Mouse (Mus musculus): Measurements from ENCODE around the gene Ccr7. TPM values are rescaled to one million over a fixed set of nuclear protein-coding genes. Genes with fewer than 3 reads are reported as not detected.

Gene Ccr7
- total RNA-seq, 1 experiment, result 1.4 TPM

GRCm38 (mm10) chr11:99131463-99131840 is 23.4 kb downstream of the Ccr7 start:
- H3K27ac ChIP-seq (ENCODE audit: insufficient read depth, low read depth, low read length, poor library complexity, severe bottlenecking), result no peak overlapping the region
- H3K36me3 ChIP-seq (ENCODE audit: control insufficient read depth, insufficient read depth, low read length, poor library complexity, severe bottlenecking), result no peaks in the 10 kb centered on the region
- no peaks in the 10 kb centered on the region for H3K9me3 ChIP-seq (ENCODE audit: control insufficient read depth, insufficient read depth, low read depth, low read length)
- H3K9ac ChIP-seq (ENCODE audit: insufficient read depth, low read depth, low read length, poor library complexity, severe bottlenecking), result no peak overlapping the region
- TF ChIP-seq ZNF384 (IDR thresholded peaks at IDR 0.05; ENCODE audit: low read depth, low read length), result no peak
- TF ChIP-seq HCFC1 (IDR thresholded peaks at IDR 0.05; ENCODE audit: borderline replicate concordance, insufficient read depth, low read length), result no peak
- no peak for TF ChIP-seq CHD2 (IDR thresholded peaks at IDR 0.05; ENCODE audit: low read depth, low read length)
- no peak for TF ChIP-seq ZC3H11A (IDR thresholded peaks at IDR 0.05; ENCODE audit: borderline replicate concordance, low read depth, low read length)
- peaks cover 21 to 30% of the 10 kb centered on the region in 2 experiments for H3K4me1 ChIP-seq (ENCODE audit: control insufficient read depth in 2 of 2, insufficient read depth in 2 of 2, low read length in 2 of 2, poor library complexity in 1 of 2)
- DNase-seq (ENCODE audit: low read depth, low spot score), result no peak
- in situ Hi-C loops (cut with MboI; ENCODE audit: low sequenced_read_pairs in 2 of 2, unreplicated experiment in 2 of 2), result no loop called here
- H3K4me3 ChIP-seq (ENCODE audit: insufficient read depth in 1 of 2, low read depth in 1 of 2, low read length in 2 of 2, poor library complexity in 1 of 2, severe bottlenecking in 1 of 2), result peak overlapping the region in 1 of 2 experiments; percentile 42; a peak in 2 of 4 replicates

- Histone ChIP-seq H3K27ac (ENCODE audit: insufficient read depth, low read depth, low read length, poor library complexity, severe bottlenecking) (no peak overlapping the region), H3K4me3 (ENCODE audit: insufficient read depth in 1 of 2, low read depth in 1 of 2, low read length in 2 of 2, poor library complexity in 1 of 2, severe bottlenecking in 1 of 2) (no peak overlapping the region), H3K9me3 (ENCODE audit: control insufficient read depth, insufficient read depth, low read depth, low read length) (no peaks in the 10 kb centered on the region), H3K36me3 (ENCODE audit: control insufficient read depth, insufficient read depth, low read length, poor library complexity, severe bottlenecking) (no peaks in the 10 kb centered on the region), H3K4me1 (ENCODE audit: control insufficient read depth in 2 of 2, insufficient read depth in 2 of 2, low read length in 2 of 2, poor library complexity in 1 of 2) (peaks cover 17 to 30% of the 10 kb centered on the region in 2 experiments), H3K9ac (ENCODE audit: insufficient read depth, low read depth, low read length, poor library complexity, severe bottlenecking) (no peak overlapping the region)
- DNase-seq (ENCODE audit: low read depth, low spot score), result no peak
- in situ Hi-C loops (cut with MboI; ENCODE audit: low sequenced_read_pairs in 2 of 2, unreplicated experiment in 2 of 2), result no loop called here
- TF ChIP-seq HCFC1 (IDR thresholded peaks at IDR 0.05; ENCODE audit: borderline replicate concordance, insufficient read depth, low read length) (no peak), ZC3H11A (IDR thresholded peaks at IDR 0.05; ENCODE audit: borderline replicate concordance, low read depth, low read length) (no peak), CHD2 (IDR thresholded peaks at IDR 0.05; ENCODE audit: low read depth, low read length) (no peak), ZNF384 (IDR thresholded peaks at IDR 0.05; ENCODE audit: low read depth, low read length) (no peak), MAFK (IDR thresholded peaks at IDR 0.05; ENCODE audit: insufficient read depth, low read depth, low read length) (no peak)
These were observed 24.0 kb downstream of the Ccr7 start for GRCm38 (mm10) chr11:99130736-99131462.

GRCm38 (mm10) chr11:99129287-99129686 is 25.6 kb downstream of the Ccr7 start:
- no peak for DNase-seq (ENCODE audit: low read depth, low spot score)
- Histone ChIP-seq H3K27ac (ENCODE audit: insufficient read depth, low read depth, low read length, poor library complexity, severe bottlenecking) (no peak overlapping the region), H3K36me3 (ENCODE audit: control insufficient read depth, insufficient read depth, low read length, poor library complexity, severe bottlenecking) (no peaks in the 10 kb centered on the region), H3K4me1 (ENCODE audit: control insufficient read depth in 2 of 2, insufficient read depth in 2 of 2, low read length in 2 of 2, poor library complexity in 1 of 2) (peaks cover 12 to 23% of the 10 kb centered on the region in 2 experiments; a peak in 3 of 4 replicates), H3K9me3 (ENCODE audit: control insufficient read depth, insufficient read depth, low read depth, low read length) (no peaks in the 10 kb centered on the region), H3K9ac (ENCODE audit: insufficient read depth, low read depth, low read length, poor library complexity, severe bottlenecking) (no peak overlapping the region), H3K4me3 (ENCODE audit: insufficient read depth in 1 of 2, low read depth in 1 of 2, low read length in 2 of 2, poor library complexity in 1 of 2, severe bottlenecking in 1 of 2) (no peak overlapping the region)
- in situ Hi-C loops (cut with MboI; ENCODE audit: low sequenced_read_pairs in 2 of 2, unreplicated experiment in 2 of 2), result no loop called here
- TF ChIP-seq MAFK (IDR thresholded peaks at IDR 0.05; ENCODE audit: insufficient read depth, low read depth, low read length), result no peak

GRCm38 (mm10) chr11:99127785-99128682 is 26.8 kb downstream of the Ccr7 start:
- Histone ChIP-seq H3K4me3 (ENCODE audit: insufficient read depth in 1 of 2, low read depth in 1 of 2, low read length in 2 of 2, poor library complexity in 1 of 2, severe bottlenecking in 1 of 2) (no peak overlapping the region), H3K4me1 (ENCODE audit: control insufficient read depth in 2 of 2, insufficient read depth in 2 of 2, low read length in 2 of 2, poor library complexity in 1 of 2) (peaks cover 8 to 12% of the 10 kb centered on the region in 2 experiments; a peak in 2 of 4 replicates), H3K9me3 (ENCODE audit: control insufficient read depth, insufficient read depth, low read depth, low read length) (no peaks in the 10 kb centered on the region), H3K9ac (ENCODE audit: insufficient read depth, low read depth, low read length, poor library complexity, severe bottlenecking) (no peak overlapping the region), H3K27ac (ENCODE audit: insufficient read depth, low read depth, low read length, poor library complexity, severe bottlenecking) (no peak overlapping the region), H3K36me3 (ENCODE audit: control insufficient read depth, insufficient read depth, low read length, poor library complexity, severe bottlenecking) (no peaks in the 10 kb centered on the region)
- TF ChIP-seq ZC3H11A (IDR thresholded peaks at IDR 0.05; ENCODE audit: borderline replicate concordance, low read depth, low read length) (no peak), ZNF384 (IDR thresholded peaks at IDR 0.05; ENCODE audit: low read depth, low read length) (no peak), CHD2 (IDR thresholded peaks at IDR 0.05; ENCODE audit: low read depth, low read length) (no peak), MAFK (IDR thresholded peaks at IDR 0.05; ENCODE audit: insufficient read depth, low read depth, low read length) (no peak), HCFC1 (IDR thresholded peaks at IDR 0.05; ENCODE audit: borderline replicate concordance, insufficient read depth, low read length) (no peak)
- DNase-seq (ENCODE audit: low read depth, low spot score), result no peak
- in situ Hi-C loops (cut with MboI; ENCODE audit: low sequenced_read_pairs in 2 of 2, unreplicated experiment in 2 of 2), result no loop called here
